Mouse (Mus musculus): ENCODE measurements around the gene Hist2h3b.

Gene Hist2h3b

GRCm38 (mm10) chr3:96293787-96294186 is 25.3 kb downstream of the Hist2h3b start, which contains the start of gene Fcgr1:
Gene Fcgr1, minus strand, starts transcription at chr3:96293969.
- DNase-seq (ENCODE audit: low spot score in 2 of 2) = no peak

GRCm38 (mm10) chr3:96298360-96298759 is 29.9 kb downstream of the Hist2h3b start:
- no peak for DNase-seq (ENCODE audit: low spot score in 2 of 2)

- no peak for DNase-seq (ENCODE audit: low spot score in 2 of 2)
These were observed 31.1 kb downstream of the Hist2h3b start for GRCm38 (mm10) chr3:96299562-96299961.

GRCm38 (mm10) chr3:96300706-96301529 is 32.5 kb downstream of the Hist2h3b start:
- peak; percentile 27 to 33 for DNase-seq (ENCODE audit: low spot score in 2 of 2)

- no peak for DNase-seq (ENCODE audit: low spot score in 2 of 2)
These were observed 33.6 kb downstream of the Hist2h3b start for GRCm38 (mm10) chr3:96302076-96302475.

- DNase-seq (ENCODE audit: low spot score in 2 of 2) = no peak
These were observed 38.1 kb downstream of the Hist2h3b start for GRCm38 (mm10) chr3:96306506-96306905.

GRCm38 (mm10) chr3:96309441-96309840 is 41.0 kb downstream of the Hist2h3b start:
- DNase-seq (ENCODE audit: low spot score in 2 of 2) = no peak

GRCm38 (mm10) chr3:96312341-96313098 is 44.1 kb downstream of the Hist2h3b start:
- DNase-seq (ENCODE audit: low spot score in 2 of 2) = no peak
